In the genomic region with DNA sequence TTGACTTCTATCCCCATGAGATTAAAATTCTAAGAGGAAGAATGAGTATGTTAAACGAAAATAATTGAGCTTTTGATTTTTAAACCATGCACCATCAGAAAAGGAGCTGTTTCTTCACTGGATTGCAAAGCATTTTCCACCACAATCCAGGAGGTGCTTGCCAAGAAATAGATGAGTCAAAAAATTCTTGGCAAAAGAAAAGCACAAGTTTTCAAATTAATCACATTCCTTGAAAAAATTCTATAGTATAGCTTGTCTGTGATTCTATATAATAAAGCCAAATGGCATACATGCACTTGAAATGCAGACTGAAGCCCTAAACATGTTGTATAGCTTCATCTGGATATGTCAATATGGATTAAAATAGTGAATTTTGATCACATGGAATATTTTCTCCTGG, we compare ENCODE assay signal across 21 mouse cellular contexts.
DNase-seq lines count a peak whose midpoint lies in the region; ATAC-seq lines count a peak whose summit lies in the region.
"Had no signal": no experiment of that assay in that cellular context is flagged by ENCODE, and none has a peak within 500 bp of the region (broad histone marks: within the 10 kb centered on the region; RNA-seq: fewer than 3 reads in every experiment).

No protein-coding gene starts in this region.

- no peaks in the 10 kb centered on the region for H3K27me3 ChIP-seq in embryonic facial prominence, embryonic 14.5 days (replicated peaks; ENCODE audit: control insufficient read depth, insufficient read depth, low read length)
- no peaks in the 10 kb centered on the region for H3K27me3 ChIP-seq in embryonic facial prominence, embryonic 10.5 days (replicated peaks; ENCODE audit: low read depth, poor library complexity, severe bottlenecking)
- H3K27me3 ChIP-seq: embryonic facial prominence, embryonic 13.5 days; intestine, embryonic 15.5 days had no signal

- no peak for ATAC-seq in embryonic facial prominence, embryonic 14.5 days (ENCODE audit: low read depth)
- ATAC-seq: forebrain, postnatal 0 days; intestine, embryonic 15.5 days had no signal

- intact Hi-C loops in heart, postnatal 14 days (cut with DNase I), result no loop called here

- no peak overlapping the region for H3K4me3 ChIP-seq in embryonic facial prominence, embryonic 14.5 days (ENCODE audit: low read depth, low read length)
- no peak overlapping the region for H3K4me3 ChIP-seq in embryonic facial prominence, embryonic 10.5 days
- H3K4me3 ChIP-seq: embryonic facial prominence, embryonic 13.5 days; heart, embryonic 10.5 days; intestine, embryonic 15.5 days had no signal

- H3K27ac ChIP-seq in embryonic facial prominence, embryonic 14.5 days (replicated peaks; ENCODE audit: low read depth, low read length), result no peak overlapping the region
- no peak overlapping the region for H3K27ac ChIP-seq in embryonic facial prominence, embryonic 10.5 days (replicated peaks)
- H3K27ac ChIP-seq: embryonic facial prominence, embryonic 13.5 days; heart, embryonic 10.5 days; hindbrain, embryonic 14.5 days; intestine, embryonic 15.5 days had no signal

- H3K9ac ChIP-seq in embryonic facial prominence, embryonic 14.5 days (ENCODE audit: low read depth, low read length), result no peak overlapping the region
- H3K9ac ChIP-seq: embryonic facial prominence, embryonic 13.5 days; forebrain, postnatal 0 days; hindbrain, embryonic 14.5 days; intestine, embryonic 15.5 days had no signal

- no peaks in the 10 kb centered on the region for H3K4me1 ChIP-seq in embryonic facial prominence, embryonic 14.5 days (ENCODE audit: control insufficient read depth, insufficient read depth, low read length)
- H3K4me1 ChIP-seq in embryonic facial prominence, embryonic 10.5 days, result no peaks in the 10 kb centered on the region
- H3K4me1 ChIP-seq: embryonic facial prominence, embryonic 13.5 days; heart, embryonic 10.5 days; intestine, embryonic 15.5 days had no signal

- no peaks in the 10 kb centered on the region for H3K36me3 ChIP-seq in embryonic facial prominence, embryonic 14.5 days (ENCODE audit: control insufficient read depth, insufficient read depth, low read length)
- no peaks in the 10 kb centered on the region for H3K36me3 ChIP-seq in embryonic facial prominence, embryonic 10.5 days (replicated peaks)
- H3K36me3 ChIP-seq: embryonic facial prominence, embryonic 13.5 days; heart, embryonic 10.5 days; intestine, embryonic 15.5 days had no signal

- no peaks in the 10 kb centered on the region for H3K9me3 ChIP-seq in embryonic facial prominence, embryonic 14.5 days (ENCODE audit: control insufficient read depth, low read length)
- H3K9me3 ChIP-seq in embryonic facial prominence, embryonic 10.5 days, result no peaks in the 10 kb centered on the region
- H3K9me3 ChIP-seq: embryonic facial prominence, embryonic 13.5 days; heart, embryonic 10.5 days; intestine, embryonic 15.5 days had no signal

- no peak overlapping the region for H3K4me2 ChIP-seq in embryonic facial prominence, embryonic 14.5 days (ENCODE audit: low read depth, low read length)
- H3K4me2 ChIP-seq: embryonic facial prominence, embryonic 13.5 days; hindbrain, embryonic 14.5 days; intestine, embryonic 15.5 days had no signal

- whole genome bisulfite sequencing in embryonic facial prominence, embryonic 14.5 days, result 45% methylated on average over 1 of the region's 1 CpGs
- 74% methylated on average over 1 of the region's 1 CpGs for WGBS in embryonic facial prominence, embryonic 10.5 days

- DNase-seq in embryonic facial prominence, embryonic 14.5 days (ENCODE audit: low spot score), result peak; percentile 65
- no peak for DNase-seq in embryonic facial prominence, embryonic 10.5 days (ENCODE audit: low spot score)
- DNase-seq in heart, adult 8-10 months (ENCODE audit: low spot score), result peak; percentile 19
- DNase-seq in heart, postnatal 14 days, result no peak
- peak; percentile 3 for DNase-seq in lung, postnatal 36 days
- no peak for DNase-seq in lung, adult 18-20 months
- DNase-seq in cerebellum, adult 9-11 months, result no peak
- no peak for DNase-seq in thymus, postnatal 4 days
- DNase-seq: adrenal gland, adult 2 months; adrenal gland, postnatal 25 days; cerebellum, adult 11 months; cerebellum, adult 8-10 months; cerebellum, postnatal 25 days; forebrain, postnatal 0 days; gastrocnemius, postnatal 36 days; heart, adult 11 months; heart, postnatal 10 days had no signal

Comparison
In these comparisons a context has a peak if more than half of its experiments do, and no peak if none do; other contexts are left out.
1. DNase-seq: peak in embryonic facial prominence, embryonic 14.5 days (single experiment), heart, adult 8-10 months (single experiment) and lung, postnatal 36 days (single experiment); none in embryonic facial prominence, embryonic 10.5 days (single experiment), heart, postnatal 14 days (0 of 2), lung, adult 18-20 months (0 of 2), cerebellum, adult 9-11 months (single experiment) and thymus, postnatal 4 days (single experiment).